ENCODE assay signal across 9 mouse cellular contexts in genomic region chr13:28552974-28553750, GRCm38 (mm10).
DNase-seq lines count a peak whose midpoint lies in the region; ATAC-seq lines count a peak whose summit lies in the region.
"Had no signal": no experiment of that assay in that cellular context is flagged by ENCODE, and none has a peak within 500 bp of the region (broad histone marks: within the 10 kb centered on the region; RNA-seq: fewer than 3 reads in every experiment).

No protein-coding gene starts in this region.

- H3K27me3 ChIP-seq in heart, embryonic 12.5 days (replicated peaks) = no peaks in the 10 kb centered on the region
- H3K27me3 ChIP-seq in forebrain, embryonic 14.5 days (replicated peaks; ENCODE audit: control insufficient read depth, insufficient read depth, low read length) = no peaks in the 10 kb centered on the region
- no peaks in the 10 kb centered on the region for H3K27me3 ChIP-seq in limb, embryonic 15.5 days

- H3K4me2 ChIP-seq in heart, embryonic 12.5 days = no peak overlapping the region
- H3K4me2 ChIP-seq in forebrain, embryonic 14.5 days (ENCODE audit: low read length) = no peak overlapping the region
- no peak overlapping the region for H3K4me2 ChIP-seq in limb, embryonic 15.5 days

- no peak overlapping the region for H3K9ac ChIP-seq in heart, embryonic 12.5 days
- no peak overlapping the region; the same call in 1 of the 2 replicates for H3K9ac ChIP-seq in forebrain, embryonic 14.5 days (ENCODE audit: low read length)
- H3K9ac ChIP-seq in limb, embryonic 15.5 days = no peak overlapping the region

- intact Hi-C loops in heart, postnatal 25 days (cut with DNase I) = no loop called here

- WGBS in heart, embryonic 12.5 days = 63% methylated on average over 10 of the region's 10 CpGs
- WGBS in forebrain, embryonic 14.5 days = 26% methylated on average over 10 of the region's 10 CpGs
- 18% methylated on average over 10 of the region's 10 CpGs for WGBS in limb, embryonic 15.5 days

- no peaks in the 10 kb centered on the region for H3K9me3 ChIP-seq in heart, embryonic 12.5 days (replicated peaks)
- H3K9me3 ChIP-seq in forebrain, embryonic 14.5 days (replicated peaks; ENCODE audit: control insufficient read depth, low read length) = no peaks in the 10 kb centered on the region
- H3K9me3 ChIP-seq in limb, embryonic 15.5 days = no peaks in the 10 kb centered on the region

- peaks cover 19% of the 10 kb centered on the region; the same call in 1 of the 2 replicates for H3K4me1 ChIP-seq in heart, embryonic 12.5 days (replicated peaks)
- H3K4me1 ChIP-seq in forebrain, embryonic 14.5 days (ENCODE audit: control insufficient read depth, insufficient read depth, low read length) = peaks cover 29% of the 10 kb centered on the region
- peaks cover 46% of the 10 kb centered on the region for H3K4me1 ChIP-seq in limb, embryonic 15.5 days

- peak overlapping the region; percentile 62; the same call in 1 of the 2 replicates for H3K27ac ChIP-seq in heart, embryonic 12.5 days (ENCODE audit: poor library complexity, severe bottlenecking)
- peak overlapping the region; percentile 82 for H3K27ac ChIP-seq in forebrain, embryonic 14.5 days (ENCODE audit: low read depth, low read length)
- peak overlapping the region; percentile 77 for H3K27ac ChIP-seq in limb, embryonic 15.5 days

- H3K4me3 ChIP-seq in heart, embryonic 12.5 days = no peak overlapping the region
- no peak overlapping the region for H3K4me3 ChIP-seq in forebrain, embryonic 14.5 days (ENCODE audit: low read depth, low read length)
- H3K4me3 ChIP-seq in limb, embryonic 15.5 days = no peak overlapping the region

- ATAC-seq in heart, embryonic 12.5 days (ENCODE audit: insufficient number of reproducible peaks, low FRiP score) = no peak
- ATAC-seq in forebrain, embryonic 14.5 days = peak; percentile 68
- 0 out of 2 replicates have a peak, but pooled peaks have one; percentile 35 for ATAC-seq in limb, embryonic 15.5 days (ENCODE audit: insufficient number of reproducible peaks, low FRiP score, low TSS enrichment, low read depth)

- H3K36me3 ChIP-seq in heart, embryonic 12.5 days = no peaks in the 10 kb centered on the region
- no peaks in the 10 kb centered on the region; the same call in 1 of the 2 replicates for H3K36me3 ChIP-seq in forebrain, embryonic 14.5 days (ENCODE audit: control insufficient read depth, insufficient read depth, low read length)
- H3K36me3 ChIP-seq in limb, embryonic 15.5 days = no peaks in the 10 kb centered on the region

- DNase-seq in heart, postnatal 25 days (ENCODE audit: low spot score) = no peak
- DNase-seq in Muller cell, postnatal 12 days (ENCODE audit: inconsistent ontology term) = peak; percentile 87
- peak; percentile 73 for DNase-seq in forebrain, embryonic 14.5 days (ENCODE audit: low spot score)
- DNase-seq in thymus, postnatal 14 days = no peak
- DNase-seq in spleen, postnatal 10 days (ENCODE audit: low spot score in 2 of 2) = no peak
- no peak for DNase-seq in adrenal gland, postnatal 36 days
- DNase-seq: cerebellum, adult 8-10 months had no signal

Comparison
In these comparisons a context has a peak if more than half of its experiments do, and no peak if none do; other contexts are left out.
1. DNase-seq: peak in Muller cell, postnatal 12 days (single experiment) and forebrain, embryonic 14.5 days (single experiment); none in heart, postnatal 25 days (single experiment), thymus, postnatal 14 days (single experiment), spleen, postnatal 10 days (0 of 2) and adrenal gland, postnatal 36 days (0 of 2).
2. Peak in every context shown above with its lines, with median percentiles within 50 percentile points of each other: H3K27ac ChIP-seq.